Mouse (Mus musculus) left cerebral cortex, postnatal 36 days (tissue): ENCODE data around the gene Hist2h2be. TPM values are rescaled to one million over a fixed set of nuclear protein-coding genes. Genes with fewer than 3 reads are reported as not detected.
"Not testable (repeated sequence)": the region's sequence is repeated elsewhere in the genome, so short reads cannot be mapped to it uniquely, and the experiment has no call there.

Source experiments
- DNase-seq, 2 experiments: peaks; one replicate each; pipeline ENCODE4 v3.0.0; 2021 to 2022; ENCODE audit warnings: low spot score in 2 of 2, mixed read lengths in 1 of 2
- intact Hi-C: fragments of 180-260 bp; cut with DNase I; formaldehyde crosslinking; loops from one replicate; pipeline ENCODE4 v1.15.1; 2025
- total RNA-seq, 2 experiments: library from RNA; stranded (reverse); gene quantifications; 2 replicates each; pipeline ENCODE4 v1.2.3; 2021

Hist2h2be gene
- total RNA-seq, 2 experiments from 2014 or later, result 4.8 to 5.1 TPM

DNA sequence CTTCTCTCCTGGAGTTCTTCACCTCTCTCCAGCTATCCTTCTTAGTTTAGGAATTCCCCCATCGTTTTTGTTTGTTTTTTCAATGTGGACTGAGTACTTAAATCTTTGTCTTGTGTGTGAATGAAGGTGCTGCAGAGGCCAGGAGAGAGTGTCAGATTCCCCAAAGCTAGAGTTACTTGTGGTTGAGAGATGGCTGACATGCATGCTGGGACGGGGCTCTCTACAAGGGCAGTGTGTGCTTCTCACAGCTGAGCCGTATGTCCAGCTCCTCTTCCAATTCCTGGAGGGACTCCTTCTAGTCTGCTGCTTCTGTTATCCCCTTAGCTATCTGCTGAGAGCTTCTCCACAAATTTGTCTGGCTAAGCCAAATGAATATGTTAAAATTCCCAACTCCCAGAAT, 14.9 kb downstream of the Hist2h2be start:
- intact Hi-C loops, result no loop called here
- DNase-seq, result no peak

DNA sequence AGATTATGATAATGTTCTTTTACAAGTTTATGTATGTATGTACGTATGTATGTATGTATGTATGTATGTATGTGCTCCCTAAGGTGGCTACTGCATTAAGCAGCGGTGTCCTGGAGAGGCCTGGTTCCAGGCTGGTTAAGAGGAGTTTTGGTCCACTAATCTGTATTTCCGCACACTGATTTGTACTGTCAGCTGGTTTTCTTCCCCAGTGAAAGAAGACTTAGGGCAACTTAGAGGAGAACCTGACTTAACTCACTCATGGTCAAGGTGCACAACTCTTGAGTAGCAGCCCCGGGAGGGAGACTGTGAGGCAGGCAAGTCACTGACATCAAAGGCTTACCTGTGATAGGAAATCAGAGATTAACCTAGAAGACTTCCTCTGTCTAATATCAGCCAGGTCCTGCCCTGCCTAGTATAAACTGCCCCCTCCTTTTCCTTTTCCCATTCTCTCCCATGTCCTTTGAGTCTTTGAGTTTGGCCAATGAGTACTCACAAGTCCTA, 16.0 kb downstream of the Hist2h2be start:
- intact Hi-C loops, result no loop called here
- no peak for DNase-seq

DNA sequence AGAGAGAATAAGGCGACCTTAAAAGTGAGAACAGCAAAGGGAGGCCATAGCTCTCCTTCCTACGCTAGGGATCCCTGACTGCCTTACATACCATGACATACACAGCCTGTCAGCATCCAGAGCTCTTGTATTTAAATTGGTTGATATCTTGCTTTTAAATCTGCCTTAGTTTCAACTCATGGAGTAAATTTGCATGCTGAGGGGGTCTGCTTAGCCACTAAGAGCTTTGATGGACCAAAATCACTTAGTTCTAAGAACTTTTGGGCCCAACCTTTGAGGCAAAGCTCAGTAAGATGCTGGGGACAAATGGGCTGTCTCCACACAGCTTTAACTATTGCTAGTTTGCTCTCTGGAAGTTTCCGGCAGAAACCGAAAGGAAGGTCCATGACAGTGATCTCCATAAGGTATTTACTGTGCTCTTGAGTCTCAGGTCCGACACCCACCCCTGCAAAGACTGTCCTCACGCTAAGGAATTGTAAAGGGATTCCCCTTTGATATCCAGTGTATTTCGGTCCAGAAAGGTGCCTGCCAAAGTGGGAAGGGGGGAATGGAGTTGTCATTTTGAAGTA, 16.5 kb downstream of the Hist2h2be start:
- no peak for DNase-seq
- intact Hi-C loops, result no loop called here

DNA sequence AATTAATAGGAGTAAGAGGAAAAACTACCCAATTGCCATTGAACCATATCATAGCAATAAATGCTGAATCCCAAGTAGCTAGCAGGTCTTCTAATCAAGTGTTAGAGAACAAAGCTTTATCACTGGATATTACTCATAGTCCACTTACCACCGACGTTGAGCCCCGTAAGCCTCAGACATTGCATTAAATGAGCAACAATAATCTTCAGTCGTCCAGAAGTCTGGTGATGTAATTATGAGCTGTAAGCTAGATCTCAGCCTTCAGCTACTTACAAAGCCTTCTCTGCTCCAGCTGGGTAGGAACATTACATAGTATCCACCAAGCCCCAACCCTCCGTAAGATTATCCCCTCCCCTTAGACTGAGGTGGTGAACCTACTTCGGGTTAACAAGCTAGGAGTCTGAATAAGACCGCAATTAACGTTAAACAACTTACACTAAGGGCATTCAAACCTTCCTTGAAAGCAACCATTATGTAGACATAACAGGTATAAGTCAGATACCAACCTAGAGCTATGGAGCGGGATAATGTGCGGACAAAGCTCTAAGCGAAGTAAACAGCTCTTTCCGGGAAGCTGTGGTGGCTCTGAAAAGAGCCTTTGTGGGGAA, 17.1 kb downstream of the Hist2h2be start:
- DNase-seq, result no peak
- intact Hi-C loops, result no loop called here

DNA sequence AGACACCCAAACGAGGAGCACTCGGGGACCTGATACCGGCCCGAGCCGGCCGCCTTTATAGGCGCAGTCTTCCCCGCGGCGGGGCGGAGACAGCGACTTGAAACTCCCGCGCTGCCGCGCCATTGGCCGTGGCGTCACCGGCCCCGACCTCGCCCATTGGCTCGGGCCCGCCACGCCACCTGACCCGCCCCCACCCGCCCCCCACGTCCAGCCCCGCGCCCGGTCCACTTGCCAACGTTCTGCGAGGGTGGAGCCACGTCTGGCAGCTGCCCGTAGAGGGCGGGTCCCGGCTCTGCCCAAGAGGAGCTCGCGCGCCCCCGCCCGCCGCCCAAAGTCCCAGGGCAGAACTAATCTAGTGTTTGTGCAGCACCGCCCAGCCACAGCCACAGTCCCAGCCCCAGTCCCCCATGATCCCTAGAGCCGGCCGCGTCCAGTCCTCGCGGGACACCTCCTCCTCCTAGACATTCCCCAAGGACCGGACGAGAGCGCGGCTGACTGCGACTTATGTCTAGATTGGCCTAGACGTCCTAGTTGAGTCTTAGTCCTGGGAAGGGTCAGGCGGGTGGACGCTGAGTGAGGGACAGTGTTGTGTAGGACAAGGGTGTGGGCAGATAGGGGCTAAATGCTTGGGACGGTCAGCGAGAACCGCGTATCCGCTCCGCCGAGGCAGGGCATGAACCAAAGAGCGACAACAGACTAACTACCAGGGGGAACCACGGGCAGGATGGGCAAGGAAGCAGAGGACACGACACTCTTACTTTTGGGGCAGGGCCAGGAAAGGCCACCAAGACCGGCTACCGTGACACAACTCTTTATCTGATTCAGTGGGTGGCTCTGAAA, 18.3 kb downstream of the Hist2h2be start, which contains the start of gene Hist2h3c2:
Gene Hist2h3c2 (minus strand): TSS at position 174 of the 840 bp plus-strand sequence.
- intact Hi-C loops, result not testable (repeated sequence)
- DNase-seq, result peak; percentile 45 to 66

DNA sequence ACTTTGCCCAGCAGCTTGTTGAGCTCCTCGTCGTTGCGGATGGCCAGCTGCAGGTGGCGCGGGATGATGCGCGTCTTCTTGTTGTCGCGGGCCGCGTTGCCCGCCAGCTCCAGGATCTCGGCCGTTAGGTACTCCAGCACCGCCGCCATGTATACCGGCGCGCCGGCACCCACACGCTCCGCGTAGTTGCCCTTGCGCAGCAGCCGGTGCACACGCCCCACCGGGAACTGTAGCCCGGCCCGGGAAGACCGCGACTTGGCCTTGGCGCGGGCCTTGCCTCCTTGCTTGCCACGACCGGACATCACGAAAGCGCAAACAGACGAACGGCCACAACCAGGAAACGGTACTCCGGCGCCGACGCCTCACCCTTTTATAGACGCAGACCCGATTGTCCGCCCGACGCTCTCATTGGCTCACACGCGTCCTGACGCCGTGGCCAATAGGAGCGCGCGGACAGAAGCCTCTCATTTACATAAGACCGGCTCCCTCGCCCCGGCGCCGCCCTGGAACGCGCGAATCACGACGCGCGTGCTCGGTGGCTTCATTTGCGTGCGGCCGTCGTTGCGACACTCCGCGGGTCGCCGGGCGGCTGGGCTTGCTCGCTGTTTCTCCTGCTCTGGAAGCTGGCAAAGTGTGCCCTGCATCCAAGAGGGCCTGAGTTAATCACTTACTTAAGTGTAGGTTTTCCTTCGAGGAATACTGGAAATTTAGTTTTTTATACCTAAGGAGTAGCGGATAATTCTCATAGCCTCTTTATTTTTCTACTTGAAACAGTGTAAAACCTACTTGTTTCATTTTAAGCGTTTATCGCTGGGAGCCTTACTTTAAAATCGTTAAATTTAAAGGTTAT, 19.3 kb downstream of the Hist2h2be start, which contains the start of gene Hist2h2aa2:
Gene Hist2h2aa2 (minus strand): TSS at position 328 of the 850 bp plus-strand sequence.
- intact Hi-C loops, result not testable (repeated sequence)
- DNase-seq, result peak; percentile 97 to 99

DNA sequence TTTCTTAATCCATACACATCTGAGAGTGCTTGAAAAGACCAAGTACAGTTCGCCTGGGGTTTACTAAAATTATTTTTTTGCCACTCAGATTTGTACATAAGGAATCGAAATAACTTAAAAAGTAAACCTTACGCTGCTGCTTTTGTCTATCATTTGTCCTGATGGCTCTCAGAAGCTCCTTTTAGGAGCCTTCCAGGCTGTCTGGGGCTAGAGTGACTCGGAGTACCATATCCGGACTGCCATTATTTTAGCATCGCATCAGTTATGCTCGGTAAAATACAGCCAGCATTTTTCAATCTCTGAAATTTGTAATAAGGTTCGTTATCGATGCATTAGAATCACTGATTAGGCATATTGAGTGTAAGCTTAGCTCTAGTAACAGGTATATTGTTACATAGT, 19.9 kb downstream of the Hist2h2be start:
- no peak for DNase-seq
- intact Hi-C loops, result no loop called here

DNA sequence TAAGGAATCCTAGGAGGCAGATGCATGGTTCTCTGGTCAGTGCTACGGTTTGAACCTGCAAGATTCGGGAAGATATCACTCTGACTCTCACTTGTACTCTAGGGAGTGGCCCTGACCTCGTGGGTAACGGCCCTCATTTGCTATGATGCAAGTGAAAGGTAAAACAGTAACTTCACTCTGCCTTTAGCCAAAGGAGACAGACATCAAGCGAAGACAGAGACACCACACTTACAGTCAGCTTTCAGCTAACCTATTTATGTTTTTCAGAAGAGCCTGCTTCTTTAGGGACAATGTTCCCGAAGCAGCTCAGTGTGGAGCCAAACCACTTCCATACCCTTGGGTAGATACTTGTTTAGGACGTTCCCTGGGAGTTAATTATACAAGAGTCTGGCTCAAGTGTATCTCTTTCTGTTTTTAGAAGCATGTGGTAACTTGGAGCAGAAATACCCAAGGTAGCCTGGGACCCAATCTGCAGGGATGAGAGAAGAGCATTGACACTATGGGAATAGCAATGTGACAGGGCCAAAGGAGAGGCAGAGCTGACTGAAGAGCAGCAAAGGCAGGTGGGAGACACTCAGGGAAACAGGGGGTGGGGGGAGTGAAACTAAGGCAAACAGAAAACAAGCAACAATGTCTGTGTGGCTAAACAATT, 23.1 kb downstream of the Hist2h2be start:
- intact Hi-C loops, result loop anchor here (2.0 kb wide), 1 partner anchor 23 kb away; the partner anchor contains the start of genes Hist2h2ac and Hist2h2be

DNA sequence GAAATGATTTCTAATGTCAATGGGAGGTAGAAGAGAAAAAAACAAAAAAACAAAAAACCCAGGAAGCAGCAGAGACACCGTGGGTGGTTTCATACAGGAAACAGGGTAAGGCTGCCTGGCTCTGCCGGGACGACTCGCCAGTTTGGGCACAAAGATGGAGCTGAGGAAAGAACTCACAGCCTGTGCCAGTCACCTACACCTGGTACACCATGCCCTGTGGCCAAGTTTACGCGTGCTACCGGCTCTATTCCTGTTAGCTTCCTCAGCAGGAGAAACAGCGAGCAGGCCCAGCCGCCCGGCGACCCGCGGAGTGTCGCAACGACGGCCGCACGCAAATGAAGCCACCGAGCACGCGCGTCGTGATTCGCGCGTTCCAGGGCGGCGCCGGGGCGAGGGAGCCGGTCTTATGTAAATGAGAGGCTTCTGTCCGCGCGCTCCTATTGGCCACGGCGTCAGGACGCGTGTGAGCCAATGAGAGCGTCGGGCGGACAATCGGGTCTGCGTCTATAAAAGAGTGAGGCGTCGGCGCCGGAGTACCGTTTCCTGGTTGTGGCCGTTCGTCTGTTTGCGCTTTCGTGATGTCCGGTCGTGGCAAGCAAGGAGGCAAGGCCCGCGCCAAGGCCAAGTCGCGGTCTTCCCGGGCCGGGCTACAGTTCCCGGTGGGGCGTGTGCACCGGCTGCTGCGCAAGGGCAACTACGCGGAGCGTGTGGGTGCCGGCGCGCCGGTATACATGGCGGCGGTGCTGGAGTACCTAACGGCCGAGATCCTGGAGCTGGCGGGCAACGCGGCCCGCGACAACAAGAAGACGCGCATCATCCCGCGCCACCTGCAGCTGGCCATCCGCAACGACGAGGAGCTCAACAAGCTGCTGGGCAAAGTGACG, 24.3 kb downstream of the Hist2h2be start, which contains the start of gene Hist2h2aa1:
Gene Hist2h2aa1 (plus strand): TSS at position 495 of the 884 bp plus-strand sequence.
- intact Hi-C loops, result loop anchor here (2.0 kb wide), 1 partner anchor 24 kb away; the partner anchor contains the start of genes Hist2h2ac and Hist2h2be
- DNase-seq, result peak; percentile 89

More for the DNA sequence above, 23.1 kb downstream of the Hist2h2be start:
- no peak for DNase-seq

DNA sequence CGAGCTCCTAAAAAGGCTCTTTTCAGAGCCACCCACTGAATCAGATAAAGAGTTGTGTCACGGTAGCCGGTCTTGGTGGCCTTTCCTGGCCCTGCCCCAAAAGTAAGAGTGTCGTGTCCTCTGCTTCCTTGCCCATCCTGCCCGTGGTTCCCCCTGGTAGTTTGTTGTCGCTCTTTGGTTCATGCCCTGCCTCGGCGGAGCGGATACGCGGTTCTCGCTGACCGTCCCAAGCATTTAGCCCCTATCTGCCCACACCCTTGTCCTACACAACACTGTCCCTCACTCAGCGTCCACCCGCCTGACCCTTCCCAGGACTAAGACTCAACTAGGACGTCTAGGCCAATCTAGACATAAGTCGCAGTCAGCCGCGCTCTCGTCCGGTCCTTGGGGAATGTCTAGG, 25.1 kb downstream of the Hist2h2be start:
- DNase-seq, intact Hi-C loops: not testable (repeated sequence)

DNA sequence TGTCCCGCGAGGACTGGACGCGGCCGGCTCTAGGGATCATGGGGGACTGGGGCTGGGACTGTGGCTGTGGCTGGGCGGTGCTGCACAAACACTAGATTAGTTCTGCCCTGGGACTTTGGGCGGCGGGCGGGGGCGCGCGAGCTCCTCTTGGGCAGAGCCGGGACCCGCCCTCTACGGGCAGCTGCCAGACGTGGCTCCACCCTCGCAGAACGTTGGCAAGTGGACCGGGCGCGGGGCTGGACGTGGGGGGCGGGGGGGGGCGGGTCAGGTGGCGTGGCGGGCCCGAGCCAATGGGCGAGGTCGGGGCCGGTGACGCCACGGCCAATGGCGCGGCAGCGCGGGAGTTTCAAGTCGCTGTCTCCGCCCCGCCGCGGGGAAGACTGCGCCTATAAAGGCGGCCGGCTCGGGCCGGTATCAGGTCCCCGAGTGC, 25.5 kb downstream of the Hist2h2be start, which contains the start of gene Hist2h3c1:
Gene Hist2h3c1 (plus strand): TSS at position 259 of the 430 bp plus-strand sequence.
- DNase-seq, intact Hi-C loops: not testable (repeated sequence)

DNA sequence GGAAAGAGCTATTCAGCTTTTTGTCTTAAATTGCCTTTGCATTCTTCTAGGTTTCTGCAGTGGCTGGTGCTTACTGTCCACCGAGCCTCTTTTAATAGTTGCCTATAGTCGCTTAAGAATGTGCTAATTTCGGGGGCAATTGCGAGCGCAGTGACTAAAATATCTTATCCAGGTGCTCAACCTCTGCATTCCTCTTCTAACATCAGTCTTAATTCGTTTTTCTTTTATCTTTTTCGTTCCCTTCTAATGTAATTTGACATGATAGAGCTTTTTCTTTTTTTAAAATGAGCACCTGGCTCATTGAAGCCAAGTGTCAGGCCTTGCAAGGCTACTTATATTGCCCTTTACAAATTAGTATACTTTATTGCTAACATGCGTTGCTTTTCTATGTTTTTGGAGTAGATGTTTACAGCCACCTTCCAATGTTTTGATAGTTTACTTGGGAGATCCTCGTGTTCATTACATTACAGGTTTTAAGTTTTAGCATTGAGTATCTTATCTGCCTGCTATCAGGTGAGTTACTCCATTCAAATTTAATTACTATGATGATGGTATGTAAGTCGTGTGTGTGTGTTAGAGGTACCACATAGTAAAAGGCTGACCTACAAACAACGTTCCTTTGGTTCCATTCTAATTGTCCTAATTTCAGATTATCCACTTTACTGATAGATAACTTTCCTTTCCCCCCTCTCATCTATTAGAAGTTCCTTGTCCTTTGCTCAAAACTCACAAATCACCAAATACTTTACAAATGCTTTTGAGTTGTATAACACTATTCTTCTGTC, 26.6 kb downstream of the Hist2h2be start:
- intact Hi-C loops, result no loop called here
- no peak for DNase-seq

DNA sequence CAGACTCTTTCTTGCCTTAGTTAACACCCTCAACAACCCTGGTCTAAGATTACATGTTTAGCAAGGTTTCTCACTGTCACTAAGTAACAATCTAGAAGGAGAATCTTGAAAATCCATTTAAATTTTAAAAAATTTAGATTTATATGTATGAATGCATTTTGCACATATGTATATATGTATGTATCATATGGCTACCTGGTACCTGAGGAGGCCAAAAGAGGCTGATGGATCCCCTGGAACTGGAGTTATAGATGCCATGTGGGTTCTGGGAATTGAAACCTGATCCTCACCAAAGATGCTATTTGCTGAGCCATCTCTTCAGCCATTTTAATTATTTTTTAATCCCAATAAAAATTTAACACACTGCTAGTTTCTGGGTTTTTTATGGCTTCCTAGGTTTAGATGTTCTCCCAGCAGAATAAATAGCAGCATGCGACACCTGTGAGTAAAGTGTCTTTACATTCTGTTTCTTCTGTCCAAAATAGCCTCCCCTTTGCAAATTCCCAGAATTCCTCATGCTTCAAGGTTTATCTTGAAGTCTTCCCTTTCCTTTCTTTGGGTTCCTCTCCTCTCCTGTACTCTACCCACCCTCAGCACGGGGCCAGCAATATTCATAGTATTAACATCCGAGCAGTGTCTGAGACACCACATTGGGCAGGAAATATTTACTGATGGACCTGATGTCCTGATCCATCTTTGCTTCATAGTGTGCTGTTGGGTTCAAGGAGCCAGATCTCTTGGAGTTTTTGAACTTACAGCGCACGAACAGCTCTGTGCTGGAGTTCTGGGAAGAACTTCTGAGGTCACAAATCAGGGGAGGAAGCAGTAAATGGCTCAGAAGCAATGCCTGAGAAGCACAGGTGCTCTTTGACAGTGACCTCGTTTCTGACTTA, 27.5 kb downstream of the Hist2h2be start:
- DNase-seq, result no peak
- intact Hi-C loops, result no loop called here

DNA sequence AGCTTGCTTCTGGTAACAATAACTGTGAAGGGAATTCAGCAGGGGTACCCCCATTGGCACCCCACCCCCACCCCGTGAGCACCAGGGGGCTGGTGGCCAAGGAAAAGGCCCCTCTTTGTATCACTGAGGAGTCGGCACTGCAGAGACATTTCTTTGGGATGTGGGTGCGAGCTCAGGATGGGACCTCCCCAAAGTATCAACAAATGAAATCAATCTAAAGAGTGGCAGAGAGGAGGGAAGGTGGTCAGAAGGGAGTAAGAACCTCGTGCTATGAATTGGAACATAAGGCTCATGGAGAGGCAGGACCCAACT, 28.1 kb downstream of the Hist2h2be start:
- DNase-seq, result no peak
- intact Hi-C loops, result no loop called here

DNA sequence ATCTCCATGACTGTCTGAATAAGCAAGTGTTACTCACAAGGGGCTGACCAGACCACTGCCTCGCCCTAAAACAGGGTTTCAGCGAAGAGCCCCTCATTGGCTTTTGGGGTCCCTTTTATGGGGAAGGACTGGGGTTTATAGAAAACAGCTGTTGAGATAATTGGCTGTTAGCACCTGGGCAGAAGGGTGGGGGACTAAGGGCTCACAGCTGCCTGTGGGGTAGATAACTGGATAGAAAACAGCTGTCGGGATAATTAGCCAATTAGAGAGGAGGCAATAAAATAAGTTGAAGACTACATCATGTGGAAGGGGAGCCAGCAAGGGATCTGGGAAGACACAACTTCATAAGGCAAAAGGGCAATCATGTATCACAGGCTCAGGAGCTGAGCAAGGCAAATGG, 30.0 kb downstream of the Hist2h2be start:
- no peak for DNase-seq
- intact Hi-C loops, result no loop called here

DNA sequence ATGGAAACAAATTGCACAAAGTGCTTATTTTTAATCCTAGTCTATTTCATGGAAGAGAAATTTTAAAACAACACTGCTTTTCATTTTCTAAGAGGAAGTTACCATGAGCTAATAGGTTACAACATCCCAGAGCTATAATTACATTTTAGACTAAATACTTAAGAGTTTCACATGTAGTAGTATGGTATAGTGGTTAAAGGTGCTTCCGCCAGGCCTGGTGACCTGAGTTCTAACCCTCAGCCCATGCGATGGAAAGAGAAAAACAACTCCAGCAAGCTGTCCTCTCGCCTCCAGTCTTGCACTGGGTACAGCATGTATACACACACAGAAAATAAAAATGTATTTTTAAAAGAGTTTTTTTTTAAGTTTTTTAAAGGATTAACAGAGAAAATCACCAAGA, 30.9 kb downstream of the Hist2h2be start:
- intact Hi-C loops, result no loop called here

More for the DNA sequence above, 30.9 kb downstream of the Hist2h2be start:
- DNase-seq, result no peak
